Mouse (Mus musculus): ENCODE results near the gene C3ar1. TPM values are rescaled to one million over a fixed set of nuclear protein-coding genes. Genes with fewer than 3 reads are reported as not detected.

C3ar1 gene
- total and polyA plus RNA-seq, 3 experiments = 0.89 to 4.7 (median 1.4) TPM

- H3K9me3 ChIP-seq (replicated peaks; ENCODE audit: low read length) = no peaks in the 10 kb centered on the region
- peaks cover 4 to 20% of the 10 kb centered on the region in 2 experiments for H3K36me3 ChIP-seq (replicated peaks in 1 of 2; ENCODE audit: control insufficient read depth in 1 of 2, insufficient read depth in 1 of 2, low read length in 1 of 2)
- no peak overlapping the region for H3K4me2 ChIP-seq (ENCODE audit: insufficient read depth, low read depth, poor library complexity, severe bottlenecking)
- TF ChIP-seq RAD21 (IDR thresholded peaks at IDR 0.05; ENCODE audit: low read depth, low read length) = no peak
- no peak for TF ChIP-seq USF2 (conservative IDR thresholded peaks at IDR 0.05; ENCODE audit: low read depth, low read length)
- no peak for TF ChIP-seq CTCF (conservative IDR thresholded peaks at IDR 0.05 in 1 of 2, IDR thresholded peaks at IDR 0.05 in 1 of 2; ENCODE audit: low read depth in 2 of 2, low read length in 2 of 2)
- TF ChIP-seq PAX5 (IDR thresholded peaks at IDR 0.05; ENCODE audit: low read length) = no peak
- TF ChIP-seq SIN3A (IDR thresholded peaks at IDR 0.05; ENCODE audit: low read length) = no peak
- TF ChIP-seq ETS1 (conservative IDR thresholded peaks at IDR 0.05; ENCODE audit: low read depth, low read length) = no peak
- TF ChIP-seq POLR2AphosphoS2 (IDR thresholded peaks at IDR 0.05; ENCODE audit: low read depth, low read length) = no peak
- TF ChIP-seq MEF2A (IDR thresholded peaks at IDR 0.05; ENCODE audit: borderline replicate concordance, low read depth, low read length) = no peak
- no peak for TF ChIP-seq SMC3 (IDR thresholded peaks at IDR 0.05; ENCODE audit: low read depth, low read length)
- no peak for TF ChIP-seq ELF1 (IDR thresholded peaks at IDR 0.05; ENCODE audit: low read depth, low read length)
- no peaks in the 10 kb centered on the region for H3K27me3 ChIP-seq (replicated peaks)
- H3K4me1 ChIP-seq (ENCODE audit: control insufficient read depth in 1 of 2, insufficient read depth in 2 of 2) = peaks cover 31 to 63% of the 10 kb centered on the region in 2 experiments
- no peak for DNase-seq (ENCODE audit: extremely low read depth)
- no peak overlapping the region for H3K9ac ChIP-seq (ENCODE audit: insufficient read depth, low read depth)
- H3K4me3 ChIP-seq (replicated peaks in 1 of 3; ENCODE audit: low read depth in 2 of 3, low read length in 2 of 3, poor library complexity in 1 of 3) = no peak overlapping the region
- peaks cover 7% of the 10 kb centered on the region; the same call in 1 of the 2 replicates for H3K79me2 ChIP-seq (replicated peaks; ENCODE audit: control insufficient read depth, extremely low read depth, insufficient read depth, poor library complexity, severe bottlenecking)
- in situ Hi-C loops (cut with MboI; ENCODE audit: low pct_ligation_motif_present, low pct_unique_long_range_greater_than_20kb, low sequenced_read_pairs) (no loop called here), dilution Hi-C loops (cut with MboI; ENCODE audit: extremely low pct_ligation_motif_present, extremely low pct_unique_long_range_greater_than_20kb, low sequenced_read_pairs) (no loop called here)
- no peak overlapping the region for H3K27ac ChIP-seq (ENCODE audit: insufficient read depth, low read depth)
Observed at GRCm38 (mm10) chr6:122824086-122824485, 31.9 kb downstream of the C3ar1 start.

GRCm38 (mm10) chr6:122821822-122822221, 34.1 kb downstream of the C3ar1 start:
- Histone ChIP-seq H3K79me2 (replicated peaks; ENCODE audit: control insufficient read depth, extremely low read depth, insufficient read depth, poor library complexity, severe bottlenecking) (peaks cover 4% of the 10 kb centered on the region; the same call in 1 of the 2 replicates), H3K27ac (ENCODE audit: insufficient read depth, low read depth) (no peak overlapping the region), H3K27me3 (replicated peaks) (no peaks in the 10 kb centered on the region), H3K9ac (ENCODE audit: insufficient read depth, low read depth) (peak overlapping the region; percentile 2; the same call in 1 of the 2 replicates), H3K4me1 (ENCODE audit: control insufficient read depth in 1 of 2, insufficient read depth in 2 of 2) (peaks cover 28 to 68% of the 10 kb centered on the region in 2 experiments), H3K36me3 (replicated peaks in 1 of 2; ENCODE audit: control insufficient read depth in 1 of 2, insufficient read depth in 1 of 2, low read length in 1 of 2) (peaks cover 0 to 19% of the 10 kb centered on the region in 2 experiments), H3K9me3 (replicated peaks; ENCODE audit: low read length) (no peaks in the 10 kb centered on the region), H3K4me3 (replicated peaks in 1 of 3; ENCODE audit: low read depth in 2 of 3, low read length in 2 of 3, poor library complexity in 1 of 3) (peak overlapping the region in 2 of 3 experiments; percentile 91 to 95), H3K4me2 (ENCODE audit: insufficient read depth, low read depth, poor library complexity, severe bottlenecking) (peak overlapping the region; percentile 72; the same call in 1 of the 2 replicates)
- dilution Hi-C loops (cut with MboI; ENCODE audit: extremely low pct_ligation_motif_present, extremely low pct_unique_long_range_greater_than_20kb, low sequenced_read_pairs) (no loop called here), in situ Hi-C loops (cut with MboI; ENCODE audit: low pct_ligation_motif_present, low pct_unique_long_range_greater_than_20kb, low sequenced_read_pairs) (no loop called here)
- DNase-seq (ENCODE audit: extremely low read depth) = peak; percentile 37
- TF ChIP-seq RCOR1 (conservative IDR thresholded peaks at IDR 0.05; ENCODE audit: low read depth, low read length) (no peak), KAT2A (IDR thresholded peaks at IDR 0.05; ENCODE audit: insufficient replicate concordance, low read length) (no peak), TCF12 (IDR thresholded peaks at IDR 0.05; ENCODE audit: low read depth, low read length) (0 out of 2 replicates have a peak, but pooled peaks have one; percentile 34), MAZ (IDR thresholded peaks at IDR 0.05; ENCODE audit: low read depth, low read length) (no peak), RAD21 (IDR thresholded peaks at IDR 0.05; ENCODE audit: low read depth, low read length) (no peak), NELFE (IDR thresholded peaks at IDR 0.05; ENCODE audit: low read depth, low read length) (no peak), ETS1 (conservative IDR thresholded peaks at IDR 0.05; ENCODE audit: low read depth, low read length) (no peak), NRF1 (IDR thresholded peaks at IDR 0.05; ENCODE audit: low read depth, low read length) (no peak), ELF1 (IDR thresholded peaks at IDR 0.05; ENCODE audit: low read depth, low read length) (peak; percentile 59), MYC (IDR thresholded peaks at IDR 0.05; ENCODE audit: low read depth, low read length) (peak; percentile 61; the same call in 1 of the 2 replicates), ZC3H11A (IDR thresholded peaks at IDR 0.05; ENCODE audit: low read depth, low read length) (no peak), GABPA (IDR thresholded peaks at IDR 0.05; ENCODE audit: insufficient replicate concordance, low read depth, low read length) (no peak), IRF4 (IDR thresholded peaks at IDR 0.05; ENCODE audit: low read depth, low read length) (no peak), JUN (IDR thresholded peaks at IDR 0.05; ENCODE audit: insufficient read depth, low read depth, low read length) (no peak), MAX (IDR thresholded peaks at IDR 0.05; ENCODE audit: low read length) (peak; percentile 59; the same call in 1 of the 2 replicates), TBP (conservative IDR thresholded peaks at IDR 0.05; ENCODE audit: low read depth, low read length) (no peak), ZNF384 (IDR thresholded peaks at IDR 0.05; ENCODE audit: low read depth, low read length) (no peak), MAFK (IDR thresholded peaks at IDR 0.05; ENCODE audit: insufficient replicate concordance, low read length) (no peak), HCFC1 (IDR thresholded peaks at IDR 0.05; ENCODE audit: low read depth, low read length) (no peak), USF1 (IDR thresholded peaks at IDR 0.05; ENCODE audit: low read depth, low read length) (no peak), BHLHE40 (IDR thresholded peaks at IDR 0.05; ENCODE audit: low read depth, low read length) (peak; percentile 29; the same call in 1 of the 2 replicates), CHD2 (IDR thresholded peaks at IDR 0.05; ENCODE audit: low read length) (peak; percentile 37; the same call in 1 of the 2 replicates), CHD1 (IDR thresholded peaks at IDR 0.05; ENCODE audit: low read depth, low read length) (no peak), JUND (conservative IDR thresholded peaks at IDR 0.05; ENCODE audit: low read depth, low read length) (no peak), PAX5 (IDR thresholded peaks at IDR 0.05; ENCODE audit: low read length) (no peak), POLR2A (IDR thresholded peaks at IDR 0.05; ENCODE audit: low read depth, low read length) (no peak), USF2 (conservative IDR thresholded peaks at IDR 0.05; ENCODE audit: low read depth, low read length) (no peak), E2F4 (IDR thresholded peaks at IDR 0.05; ENCODE audit: insufficient replicate concordance, low read depth, low read length) (no peak)

All from CH12.LX (cell line).